Mouse (Mus musculus): ENCODE data around the gene Rbm8a. TPM values are rescaled to one million over a fixed set of nuclear protein-coding genes. Genes with fewer than 3 reads are reported as not detected.

Gene Rbm8a
- total RNA-seq (2021), result 10 to 100 TPM; 36.5 to 37.2 TPM
- long read RNA-seq, experiment 1, transcript Rbm8a-202 (6 exons, 2,604 nt), result major isoform, 24 of 51 reads
- long read RNA-seq, experiment 1, transcript Rbm8a-201 (6 exons, 2,608 nt), result minor isoform, 19 of 51 reads
- long read RNA-seq, experiment 1, partial matches to known transcripts, result 1 of 51 reads
- long read RNA-seq, experiment 1, other reads (novel, unspliced or antisense), result 7 of 51 reads
- long read RNA-seq, experiment 2, transcript Rbm8a-202 (6 exons, 2,604 nt), result minor isoform, 12 of 32 reads
- long read RNA-seq, experiment 2, transcript Rbm8a-201 (6 exons, 2,608 nt), result major isoform, 14 of 32 reads
- long read RNA-seq, experiment 2, partial matches to known transcripts, result 1 of 32 reads
- long read RNA-seq, experiment 2, other reads (novel, unspliced or antisense), result 4 of 32 reads

- peak; percentile 97 to 99 for DNase-seq
Measured at GRCm38 (mm10) chr3:96629729-96630600, at the start of gene Rbm8a. Gene Rbm8a (plus strand): TSS chr3:96629933.

GRCm38 (mm10) chr3:96581141-96581540 lies 48.6 kb upstream of the Rbm8a start:
- no peak for DNase-seq

- no peak for DNase-seq
Measured at GRCm38 (mm10) chr3:96581771-96582515, 47.8 kb upstream of the Rbm8a start.

- DNase-seq, result peak in 1 of 2 experiments; percentile 5
Measured at GRCm38 (mm10) chr3:96583386-96583785, 46.3 kb upstream of the Rbm8a start.

GRCm38 (mm10) chr3:96590657-96591056 lies 39.1 kb upstream of the Rbm8a start:
- DNase-seq, result no peak

- peak; percentile 52 to 72 for DNase-seq
Measured at GRCm38 (mm10) chr3:96593374-96593773, 36.4 kb upstream of the Rbm8a start.

- DNase-seq, result peak; percentile 97 to 98
Measured at GRCm38 (mm10) chr3:96593790-96594560, 35.8 kb upstream of the Rbm8a start, which contains the start of gene Polr3gl. Gene Polr3gl (minus strand): TSS chr3:96594181.

- no peak for DNase-seq
Measured at GRCm38 (mm10) chr3:96594851-96595250, 34.9 kb upstream of the Rbm8a start.

- no peak for DNase-seq
Measured at GRCm38 (mm10) chr3:96595661-96596060, 34.1 kb upstream of the Rbm8a start.

- peak; percentile 77 to 79 for DNase-seq
Measured at GRCm38 (mm10) chr3:96596228-96596707, 33.5 kb upstream of the Rbm8a start, which contains the start of gene Ankrd34a. Gene Ankrd34a (plus strand): TSS chr3:96596636.

- DNase-seq, result no peak
Measured at GRCm38 (mm10) chr3:96596855-96597254, 32.9 kb upstream of the Rbm8a start.

- peak in 1 of 2 experiments; percentile 55 for DNase-seq
Measured at GRCm38 (mm10) chr3:96597435-96597891, 32.3 kb upstream of the Rbm8a start.

- peak; percentile 88 to 89 for DNase-seq
Measured at GRCm38 (mm10) chr3:96598156-96599068, 31.3 kb upstream of the Rbm8a start.

- DNase-seq, result no peak
Measured at GRCm38 (mm10) chr3:96599069-96599393, 30.7 kb upstream of the Rbm8a start.

GRCm38 (mm10) chr3:96599411-96599810 lies 30.3 kb upstream of the Rbm8a start:
- DNase-seq, result no peak

- peak; percentile 97 to 98 for DNase-seq
Measured at GRCm38 (mm10) chr3:96600639-96601250, 29.0 kb upstream of the Rbm8a start, which contains the start of gene Lix1l. Gene Lix1l (plus strand): TSS chr3:96601149.

- peak; percentile 88 to 91 for DNase-seq
Measured at GRCm38 (mm10) chr3:96601251-96601787, 28.4 kb upstream of the Rbm8a start.

GRCm38 (mm10) chr3:96601941-96602703 lies 27.6 kb upstream of the Rbm8a start:
- peak; percentile 59 to 70 for DNase-seq
